Mouse (Mus musculus): Measurements from ENCODE around the gene Dgcr6.

The Dgcr6 gene

DNA sequence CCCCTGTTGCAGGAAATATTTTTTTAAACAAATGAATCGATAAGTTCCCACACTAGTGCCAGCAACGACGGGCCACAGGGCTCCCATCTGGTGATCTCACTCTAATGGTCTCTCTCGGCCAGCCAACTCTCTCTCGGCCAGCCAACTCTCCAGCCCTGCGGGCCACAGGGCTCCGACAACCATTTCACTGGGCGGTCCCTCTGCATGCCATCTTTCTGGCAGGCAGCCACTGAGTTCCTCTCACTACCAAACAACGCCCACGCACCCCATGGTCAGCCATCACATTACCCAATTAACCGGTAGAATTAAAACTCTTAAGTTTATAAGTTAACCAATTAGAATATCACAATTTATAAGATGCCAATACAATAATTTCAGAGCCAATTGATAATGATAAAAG, 8.5 kb downstream of the Dgcr6 start:
- in situ Hi-C loops (cut with MboI; ENCODE audit: low pct_unique_long_range_greater_than_20kb in 1 of 2, low sequenced_read_pairs in 2 of 2, unreplicated experiment in 1 of 2), result no loop called here

DNA sequence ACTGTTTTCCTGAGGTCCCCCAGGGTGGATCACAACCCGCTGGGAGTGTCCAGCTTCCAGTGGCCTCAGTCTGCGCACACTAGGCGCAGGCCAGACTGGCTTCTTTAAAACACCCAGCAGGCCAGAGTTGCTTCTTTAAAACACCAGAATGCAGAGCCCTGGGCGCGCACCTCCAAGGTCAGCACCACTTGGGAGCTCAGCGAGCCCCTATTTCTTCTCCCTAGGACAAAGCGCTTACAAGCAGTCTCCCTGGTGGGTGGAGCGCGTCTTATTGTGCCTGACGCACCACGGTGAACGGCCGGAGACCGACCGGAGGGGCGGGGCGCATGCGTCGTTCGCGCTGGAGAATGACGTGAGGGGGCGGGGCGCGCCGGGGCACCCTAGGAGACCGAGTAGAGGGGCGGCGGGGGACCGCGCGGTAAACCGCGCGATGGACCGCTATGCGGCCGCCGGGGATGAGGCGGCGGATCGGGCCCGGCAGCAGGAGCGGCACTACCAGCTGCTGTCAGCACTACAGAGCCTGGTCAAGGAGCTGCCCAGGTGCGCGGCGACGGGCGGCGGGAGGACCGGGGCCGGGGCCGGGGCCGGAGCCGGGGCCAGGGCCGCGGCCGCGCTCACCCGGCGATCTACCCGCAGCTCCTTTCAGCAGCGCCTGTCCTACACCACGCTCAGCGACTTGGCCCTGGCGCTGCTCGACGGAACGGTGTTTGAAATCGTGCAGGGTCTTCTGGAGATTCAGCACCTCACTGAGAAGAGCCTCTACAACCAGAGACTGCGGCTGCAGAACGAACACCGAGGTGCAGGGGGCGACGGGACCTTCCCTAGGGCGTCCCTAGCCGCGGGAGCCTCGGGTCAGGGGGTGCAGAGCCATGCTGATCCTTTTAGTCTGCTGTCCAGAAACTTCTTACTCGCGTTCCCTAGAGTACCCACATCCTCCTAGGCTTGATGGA, 13.7 kb downstream of the Dgcr6 start:
- in situ Hi-C loops (cut with MboI; ENCODE audit: low pct_unique_long_range_greater_than_20kb in 1 of 2, low sequenced_read_pairs in 2 of 2, unreplicated experiment in 1 of 2), result no loop called here

DNA sequence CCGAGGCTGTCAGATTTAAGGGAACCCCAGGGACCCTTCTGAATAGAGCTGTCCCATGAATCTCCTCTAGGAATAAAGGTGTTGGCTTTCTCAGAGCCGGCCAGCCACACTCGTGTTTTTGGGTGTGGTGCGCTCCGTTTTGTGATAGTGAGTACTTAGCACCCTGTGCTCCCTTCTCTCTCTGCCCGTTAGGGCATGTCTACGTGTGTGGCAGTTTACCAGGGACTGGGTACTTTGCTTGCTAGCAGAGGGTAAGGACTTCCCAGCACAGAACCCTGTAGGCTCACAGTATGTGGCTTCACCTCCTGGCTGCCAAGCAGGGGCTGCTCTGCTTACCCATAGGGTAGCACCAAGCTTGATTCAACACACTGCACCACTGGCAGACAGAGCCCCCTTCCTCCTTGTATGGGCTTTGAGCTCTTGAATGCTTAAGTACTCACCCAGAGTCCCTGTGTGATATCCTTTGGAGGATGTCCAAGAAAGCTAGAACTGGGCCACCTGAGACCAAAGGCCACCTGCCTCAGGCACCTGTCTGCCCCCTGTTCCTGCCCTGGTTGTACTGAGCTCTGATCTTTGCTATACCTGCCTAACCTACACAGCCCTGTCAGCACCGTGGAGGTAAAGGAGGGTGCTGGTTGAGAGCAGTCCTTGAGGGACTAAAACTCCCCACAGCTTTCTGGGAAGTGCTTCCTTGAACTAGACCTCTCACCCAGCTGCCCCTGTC, 16.2 kb downstream of the Dgcr6 start:
- in situ Hi-C loops (cut with MboI; ENCODE audit: low pct_unique_long_range_greater_than_20kb in 1 of 2, low sequenced_read_pairs in 2 of 2, unreplicated experiment in 1 of 2), result no loop called here

DNA sequence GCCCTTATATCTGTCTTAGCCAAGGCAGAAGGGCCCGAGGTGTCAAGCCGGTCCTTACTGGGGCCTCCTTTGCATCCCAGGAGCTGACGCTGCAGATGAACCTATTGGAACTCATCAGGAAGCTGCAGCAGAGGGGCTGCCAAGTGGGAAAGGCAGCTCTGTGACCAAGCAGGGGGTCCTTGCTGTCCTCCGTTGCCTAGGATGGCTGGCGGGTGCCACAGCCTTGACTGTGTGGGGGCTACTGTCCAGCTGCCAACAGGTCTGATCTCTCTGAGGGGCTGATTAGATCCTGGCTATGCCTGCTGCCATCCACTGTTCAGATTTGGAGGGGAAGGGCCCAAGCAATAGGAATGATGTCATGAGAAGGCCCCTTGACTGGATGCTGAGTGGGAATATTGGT, 18.1 kb downstream of the Dgcr6 start:
- in situ Hi-C loops (cut with MboI; ENCODE audit: low pct_unique_long_range_greater_than_20kb in 1 of 2, low sequenced_read_pairs in 2 of 2, unreplicated experiment in 1 of 2), result no loop called here

DNA sequence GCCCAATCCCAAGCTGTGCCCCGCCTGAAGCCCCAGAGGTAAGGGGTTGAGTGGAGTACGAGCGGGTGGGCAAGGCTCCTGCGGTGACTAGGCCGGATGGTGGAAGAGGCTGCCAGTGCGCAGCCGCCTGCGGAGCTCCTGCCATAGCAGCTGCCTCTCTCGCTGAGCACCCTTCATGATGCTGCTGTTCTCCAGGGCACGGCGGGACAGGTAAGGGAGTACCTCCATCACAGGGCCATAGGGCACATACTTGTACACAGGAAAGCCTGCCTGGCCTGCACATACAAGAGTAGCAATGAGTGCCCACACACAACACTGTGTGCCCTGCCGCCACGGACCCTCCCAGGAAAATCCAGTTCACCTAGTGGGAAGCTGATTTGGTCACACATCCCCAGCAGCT, 19.4 kb downstream of the Dgcr6 start:
- in situ Hi-C loops (cut with MboI; ENCODE audit: low pct_unique_long_range_greater_than_20kb in 1 of 2, low sequenced_read_pairs in 2 of 2, unreplicated experiment in 1 of 2), result no loop called here

DNA sequence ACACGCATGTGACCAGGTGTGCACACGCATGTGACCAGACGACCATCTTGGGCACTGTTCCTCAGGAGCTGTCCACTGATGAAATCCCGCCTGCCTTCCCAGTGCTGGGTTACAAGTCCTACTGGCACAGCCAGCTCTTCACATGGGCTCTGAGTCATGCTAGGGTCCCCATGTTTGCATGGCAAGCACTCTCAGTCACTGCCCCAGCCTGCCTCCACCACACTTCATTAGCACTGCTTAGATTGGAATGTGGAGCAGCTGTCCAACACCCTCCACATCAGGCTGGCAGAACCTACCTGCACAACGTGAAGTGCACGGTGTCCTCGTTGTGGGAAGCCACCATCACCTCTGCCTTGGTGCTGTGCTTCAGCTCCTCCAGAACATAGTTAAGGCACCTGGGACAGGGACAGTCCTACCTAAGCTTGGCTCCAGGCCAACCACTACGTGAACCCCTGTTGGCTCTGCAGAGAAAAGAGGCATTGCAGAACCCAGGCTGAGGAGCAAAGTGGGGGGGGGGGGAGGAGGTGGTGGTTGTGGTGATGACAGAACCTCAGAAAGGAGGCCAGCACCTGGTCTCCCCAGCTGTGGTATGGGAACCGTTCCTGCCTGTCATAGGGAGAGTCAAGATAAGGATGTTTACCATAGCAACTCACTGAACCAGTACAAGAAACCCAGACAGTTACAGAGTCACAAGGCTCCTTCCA, 20.8 kb downstream of the Dgcr6 start:
- in situ Hi-C loops (cut with MboI; ENCODE audit: low pct_unique_long_range_greater_than_20kb in 1 of 2, low sequenced_read_pairs in 2 of 2, unreplicated experiment in 1 of 2), result no loop called here

DNA sequence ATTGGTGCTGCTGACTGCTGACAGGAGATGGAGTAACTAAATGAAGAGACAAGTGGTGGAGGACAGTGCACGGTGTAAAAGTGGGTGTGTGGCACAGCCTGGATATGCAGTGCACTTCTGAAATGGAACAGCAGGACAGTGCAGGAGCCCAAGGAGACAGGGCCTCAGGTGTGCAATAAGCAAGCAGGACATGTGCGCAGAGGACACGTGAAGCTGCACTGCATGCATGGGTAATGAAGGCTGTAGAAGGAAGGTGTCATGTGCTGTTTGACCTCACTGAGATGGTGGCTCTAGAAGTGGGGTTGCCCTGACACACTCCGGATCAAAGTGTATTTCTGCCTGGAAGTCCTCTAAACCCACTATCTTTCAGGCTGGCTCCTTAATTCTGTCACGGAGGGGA, 22.0 kb downstream of the Dgcr6 start:
- in situ Hi-C loops (cut with MboI; ENCODE audit: low pct_unique_long_range_greater_than_20kb in 1 of 2, low sequenced_read_pairs in 2 of 2, unreplicated experiment in 1 of 2), result no loop called here

DNA sequence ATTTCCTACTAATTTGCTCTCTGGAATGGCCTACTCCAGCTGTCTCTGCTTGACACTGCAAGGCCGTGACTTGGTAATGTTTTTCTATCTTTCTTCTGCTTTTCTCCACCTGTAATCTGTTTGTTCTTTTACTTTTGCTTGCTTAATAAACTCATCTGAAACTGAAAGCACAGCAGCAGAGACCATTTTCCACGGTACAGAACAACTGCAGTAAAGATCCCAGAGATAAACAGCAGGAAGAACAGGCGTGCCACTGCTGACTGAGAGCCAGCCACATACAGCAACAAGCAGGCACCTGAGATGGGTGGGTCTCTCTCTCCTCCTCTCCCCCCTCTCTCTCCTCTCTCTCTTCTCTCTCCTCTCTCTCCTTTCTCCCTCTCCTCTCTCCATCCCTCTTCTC, 22.5 kb downstream of the Dgcr6 start:
- in situ Hi-C loops (cut with MboI; ENCODE audit: low pct_unique_long_range_greater_than_20kb in 1 of 2, low sequenced_read_pairs in 2 of 2, unreplicated experiment in 1 of 2), result no loop called here

DNA sequence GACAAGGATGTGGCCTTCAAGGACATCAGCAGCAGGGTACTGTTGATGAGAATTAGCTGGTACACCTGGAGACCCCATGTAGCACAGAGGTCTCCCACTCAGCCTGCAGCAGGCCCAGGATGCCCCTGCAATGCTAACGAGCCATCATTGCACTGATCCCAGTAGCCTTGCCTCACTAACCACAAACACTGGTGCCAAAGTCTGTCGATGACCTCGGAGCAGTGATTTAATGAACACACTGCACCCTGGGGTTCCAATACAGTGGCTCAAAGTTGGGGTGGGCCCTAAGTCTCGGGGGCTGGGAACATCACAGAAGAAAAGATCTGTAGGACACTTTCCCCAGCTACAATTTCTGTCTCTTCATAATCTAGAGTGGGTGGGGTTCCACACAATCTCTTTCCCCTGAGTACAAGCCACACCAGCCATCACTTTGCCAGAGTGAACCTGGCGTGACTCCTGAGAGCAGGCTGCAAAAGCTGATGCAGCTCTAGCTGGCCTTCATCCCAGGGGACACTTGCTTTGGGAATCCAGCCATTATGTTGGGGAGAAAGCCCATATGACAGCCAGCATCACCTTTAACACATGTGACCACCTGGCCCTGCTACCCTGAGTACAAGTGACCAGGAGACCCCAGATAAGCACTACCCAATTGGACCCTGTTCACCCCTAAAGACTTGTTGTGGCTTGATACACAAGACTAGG, 25.8 kb downstream of the Dgcr6 start:
- in situ Hi-C loops (cut with MboI; ENCODE audit: low pct_unique_long_range_greater_than_20kb in 1 of 2, low sequenced_read_pairs in 2 of 2, unreplicated experiment in 1 of 2), result no loop called here

DNA sequence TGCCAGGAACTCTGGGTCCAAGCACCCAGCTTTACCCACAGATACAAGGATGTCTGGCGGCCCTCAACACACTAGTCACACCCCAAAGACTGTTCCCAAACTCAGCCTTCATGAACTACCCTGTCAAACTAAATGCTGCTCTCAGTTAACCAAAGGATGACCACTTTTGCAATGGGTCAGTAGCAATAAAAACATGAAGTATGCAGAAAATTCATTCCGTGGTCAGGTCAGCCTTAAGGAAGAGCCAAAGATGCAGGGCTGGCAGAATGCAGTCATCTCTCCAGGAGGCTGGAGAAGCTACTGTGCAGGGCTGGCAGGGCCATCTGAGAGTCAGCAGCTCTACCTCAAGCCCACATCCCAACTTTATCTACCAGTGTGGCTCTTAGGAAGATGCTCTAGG, 26.6 kb downstream of the Dgcr6 start:
- in situ Hi-C loops (cut with MboI; ENCODE audit: low pct_unique_long_range_greater_than_20kb in 1 of 2, low sequenced_read_pairs in 2 of 2, unreplicated experiment in 1 of 2), result no loop called here

DNA sequence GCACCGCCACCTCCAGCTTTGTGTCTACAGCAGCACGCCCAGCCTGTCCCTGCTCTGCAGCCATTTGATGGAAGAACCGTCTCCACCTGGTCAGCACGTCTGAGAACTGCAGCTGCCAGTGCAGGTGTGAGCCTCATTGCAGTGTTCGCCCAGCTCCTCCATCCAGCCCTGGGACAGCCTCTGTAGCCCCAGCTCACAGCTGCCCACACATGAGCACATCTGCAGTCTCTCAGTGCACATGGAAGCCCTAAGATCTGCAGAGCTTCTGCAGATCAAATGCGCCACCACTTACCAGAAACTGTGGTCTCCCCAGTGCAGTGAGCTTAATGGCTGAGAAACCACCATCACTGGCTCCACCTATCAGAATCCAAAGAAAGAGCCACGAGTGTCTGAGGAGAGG, 27.5 kb downstream of the Dgcr6 start:
- in situ Hi-C loops (cut with MboI; ENCODE audit: low pct_unique_long_range_greater_than_20kb in 1 of 2, low sequenced_read_pairs in 2 of 2, unreplicated experiment in 1 of 2), result no loop called here

DNA sequence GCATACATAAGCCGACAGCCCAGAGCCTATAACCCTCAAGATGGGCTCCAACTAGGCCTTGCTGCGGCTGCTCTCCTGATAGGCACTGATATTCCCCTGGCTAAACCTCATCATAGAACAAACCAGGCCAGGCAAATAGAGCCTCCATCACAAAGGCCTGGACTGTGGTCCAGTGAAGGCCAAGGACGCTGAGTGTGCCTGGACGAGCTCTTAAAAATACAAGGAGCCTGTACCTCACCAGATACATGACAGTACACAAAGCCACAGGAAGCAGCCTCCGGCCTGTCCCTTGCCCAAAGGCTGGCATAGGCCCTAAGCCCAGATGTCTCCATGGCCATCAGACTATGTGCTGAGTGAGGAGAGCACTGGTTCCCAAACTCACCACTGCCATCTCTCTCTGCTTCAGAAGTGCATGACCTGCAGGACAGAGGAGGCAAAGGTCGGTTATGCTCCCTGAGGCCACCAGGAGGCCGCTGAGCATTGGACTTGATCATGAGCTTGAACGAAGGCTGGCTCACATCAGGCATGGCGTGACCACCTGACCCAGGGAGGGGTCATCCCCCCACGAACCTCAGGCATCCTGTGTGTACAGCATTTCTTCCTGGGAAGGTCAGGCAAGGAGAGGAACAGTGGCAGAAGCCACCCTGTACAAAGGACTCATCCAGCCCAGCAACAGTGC, 28.6 kb downstream of the Dgcr6 start:
- in situ Hi-C loops (cut with MboI; ENCODE audit: low pct_unique_long_range_greater_than_20kb in 1 of 2, low sequenced_read_pairs in 2 of 2, unreplicated experiment in 1 of 2), result no loop called here

DNA sequence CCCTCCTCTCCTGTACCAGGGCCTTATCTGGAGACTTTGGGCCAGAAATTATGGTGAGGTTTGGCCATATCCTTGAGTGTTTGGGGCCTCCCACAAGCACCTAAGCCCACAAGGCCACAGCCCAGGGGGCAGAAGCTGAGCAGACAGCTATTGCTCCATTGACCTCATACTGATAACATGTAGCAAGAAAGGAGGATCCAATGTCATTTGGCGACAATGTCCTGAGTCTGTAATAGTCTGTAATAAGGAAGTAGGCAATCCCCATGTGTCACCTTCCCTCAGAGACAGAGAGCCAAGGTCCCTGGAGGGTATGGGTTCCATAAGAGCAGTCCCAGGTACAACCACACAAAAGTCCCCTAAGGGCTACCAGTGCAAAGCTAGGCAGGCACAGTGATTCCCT, 29.6 kb downstream of the Dgcr6 start:
- in situ Hi-C loops (cut with MboI; ENCODE audit: low pct_unique_long_range_greater_than_20kb in 1 of 2, low sequenced_read_pairs in 2 of 2, unreplicated experiment in 1 of 2), result no loop called here

DNA sequence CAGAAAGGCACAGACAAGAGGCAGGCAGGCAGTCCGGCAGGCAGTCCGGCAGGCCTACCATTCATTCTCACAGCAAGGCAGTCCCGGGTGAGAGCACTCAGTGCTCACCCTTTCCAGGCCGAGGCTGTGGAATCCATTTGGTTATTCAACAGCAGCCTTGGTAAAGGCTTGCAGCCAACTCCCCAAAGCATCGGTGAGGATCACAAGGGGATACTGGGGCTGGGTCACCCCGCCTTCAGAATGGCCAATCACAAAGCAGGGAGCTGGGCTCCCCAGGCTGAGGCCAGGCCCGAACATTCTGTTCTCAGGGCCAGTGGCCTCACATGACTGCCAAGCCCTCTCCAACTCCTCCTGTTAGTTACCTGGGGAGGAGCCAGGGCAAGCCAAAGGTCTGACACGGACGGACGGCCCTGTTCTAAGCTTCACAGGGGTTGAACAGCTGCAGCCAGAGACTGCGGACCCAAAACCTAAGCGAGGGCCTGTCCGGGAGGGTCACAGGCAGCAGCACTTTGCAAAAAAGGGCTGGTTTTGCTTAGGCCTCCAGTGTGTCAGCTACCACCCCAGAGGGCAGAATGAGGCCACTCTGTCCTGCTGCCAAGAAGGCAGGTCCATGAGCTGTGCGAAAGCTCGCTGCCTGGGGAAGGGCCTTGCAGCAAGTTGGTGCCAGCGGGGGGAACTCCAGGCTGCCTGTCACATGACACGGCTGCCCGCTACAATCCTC, 30.7 kb downstream of the Dgcr6 start:
- in situ Hi-C loops (cut with MboI; ENCODE audit: low pct_unique_long_range_greater_than_20kb in 1 of 2, low sequenced_read_pairs in 2 of 2, unreplicated experiment in 1 of 2), result no loop called here

DNA sequence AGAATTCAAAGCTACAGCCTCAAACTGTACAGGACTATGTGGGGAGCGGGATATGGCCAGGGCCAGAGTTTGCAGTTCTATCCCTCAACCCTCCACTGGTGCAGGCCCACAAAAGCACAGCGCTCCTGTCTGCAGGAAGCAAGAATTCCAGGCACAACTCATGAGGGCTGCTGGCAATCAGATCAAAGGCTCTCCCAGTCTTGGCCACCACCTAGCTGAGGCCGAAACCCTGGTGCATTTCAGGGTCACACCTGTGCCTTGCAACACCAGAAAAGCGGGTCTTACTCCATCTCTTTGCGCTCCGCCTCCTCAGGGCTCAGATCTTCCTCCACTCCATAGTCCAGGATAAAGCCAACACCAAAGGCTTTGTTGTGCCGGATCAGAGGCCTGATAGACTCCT, 31.6 kb downstream of the Dgcr6 start:
- in situ Hi-C loops (cut with MboI; ENCODE audit: low pct_unique_long_range_greater_than_20kb in 1 of 2, low sequenced_read_pairs in 2 of 2, unreplicated experiment in 1 of 2), result no loop called here

DNA sequence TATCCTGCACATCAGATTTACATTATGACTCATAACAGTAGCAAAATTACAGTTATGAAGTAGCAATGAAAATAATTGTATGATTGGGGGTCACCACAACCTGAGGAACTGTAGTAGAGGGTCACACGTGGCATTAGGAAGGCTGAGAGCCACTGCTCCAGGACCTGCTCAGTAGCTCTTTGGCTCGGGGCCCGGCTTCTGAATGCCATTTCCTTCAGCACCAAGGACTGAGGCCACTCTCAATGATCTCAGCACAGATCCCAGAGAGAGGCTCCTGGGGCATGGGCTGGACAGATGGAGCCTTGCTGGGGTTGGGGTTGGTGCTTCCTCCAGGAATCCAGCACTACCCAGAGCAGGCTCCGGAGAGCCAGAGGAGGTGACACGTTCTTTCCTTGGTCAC, 34.4 kb downstream of the Dgcr6 start:
- in situ Hi-C loops (cut with MboI; ENCODE audit: low pct_unique_long_range_greater_than_20kb in 1 of 2, low sequenced_read_pairs in 2 of 2, unreplicated experiment in 1 of 2), result no loop called here

DNA sequence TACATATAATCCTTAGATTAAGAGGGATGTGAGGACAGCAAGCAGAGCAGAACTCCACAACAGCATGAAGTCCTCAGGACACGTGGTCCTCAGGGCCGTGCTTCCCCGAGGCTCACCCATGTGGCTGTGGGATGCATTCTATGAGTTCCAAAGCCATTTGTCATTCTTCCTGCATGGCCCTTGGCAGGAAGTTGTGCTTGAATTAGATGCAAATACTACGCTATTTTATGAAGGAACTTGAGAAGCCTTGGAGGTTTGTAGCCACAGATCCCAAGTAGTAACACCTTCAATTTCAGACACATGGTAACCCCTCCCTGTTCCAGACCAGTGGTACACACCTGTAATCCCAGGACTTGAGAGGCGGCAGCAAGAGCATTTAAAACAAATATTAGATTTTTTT, 43.7 kb downstream of the Dgcr6 start:
- in situ Hi-C loops (cut with MboI; ENCODE audit: low pct_unique_long_range_greater_than_20kb in 1 of 2, low sequenced_read_pairs in 2 of 2, unreplicated experiment in 1 of 2), result no loop called here

DNA sequence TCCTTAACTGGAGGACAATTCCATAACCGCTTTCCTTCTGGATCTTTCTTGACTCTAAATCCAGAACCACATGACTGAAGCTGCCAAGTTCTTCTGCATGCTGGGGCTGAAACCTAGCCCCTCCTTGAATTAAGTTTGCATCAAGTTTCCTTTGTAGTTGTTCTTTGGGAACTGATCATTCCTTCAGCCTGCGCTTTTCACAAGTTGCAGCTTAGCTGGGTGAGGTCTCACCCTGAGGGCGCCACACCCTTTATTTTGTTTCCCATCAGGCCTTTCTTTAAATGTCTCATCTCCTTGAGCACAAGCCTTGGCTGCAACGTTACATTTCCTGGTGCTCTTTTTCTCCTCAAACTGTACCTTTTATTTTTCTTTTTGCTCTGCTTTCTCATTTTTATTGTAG, 50.2 kb downstream of the Dgcr6 start:
- in situ Hi-C loops (cut with MboI; ENCODE audit: low pct_unique_long_range_greater_than_20kb in 1 of 2, low sequenced_read_pairs in 2 of 2, unreplicated experiment in 1 of 2), result no loop called here
